Mouse (Mus musculus): Measurements from ENCODE around the gene Vmn1r233.

GRCm38 (mm10) chr17:20996364-20996763, at the start of gene Vmn1r233:
- no peak for TF ChIP-seq CTCF (IDR thresholded peaks at IDR 0.05; ENCODE audit: low read depth, low read length)
- no peak for TF ChIP-seq POLR2AphosphoS5 (IDR thresholded peaks at IDR 0.05; ENCODE audit: insufficient replicate concordance, low read depth, low read length)
- no peak for TF ChIP-seq TAL1 (conservative IDR thresholded peaks at IDR 0.05; ENCODE audit: low read depth, low read length)
- no peak for TF ChIP-seq GATA2 (IDR thresholded peaks at IDR 0.05; ENCODE audit: borderline replicate concordance, low read depth, low read length)
- TF ChIP-seq GATA1 (IDR thresholded peaks at IDR 0.05; ENCODE audit: borderline replicate concordance, low read length): no peak
